Mouse (Mus musculus): ENCODE measurements around the gene Ntn4. TPM values are rescaled to one million over a fixed set of nuclear protein-coding genes. Genes with fewer than 3 reads are reported as not detected.
A peak's percentile ranks its signal among the peaks of the same experiment; 100 is the strongest.

Ntn4 gene
- total RNA-seq, 2 experiments from 2014 or later, result 11.1 to 11.3 TPM

DNA sequence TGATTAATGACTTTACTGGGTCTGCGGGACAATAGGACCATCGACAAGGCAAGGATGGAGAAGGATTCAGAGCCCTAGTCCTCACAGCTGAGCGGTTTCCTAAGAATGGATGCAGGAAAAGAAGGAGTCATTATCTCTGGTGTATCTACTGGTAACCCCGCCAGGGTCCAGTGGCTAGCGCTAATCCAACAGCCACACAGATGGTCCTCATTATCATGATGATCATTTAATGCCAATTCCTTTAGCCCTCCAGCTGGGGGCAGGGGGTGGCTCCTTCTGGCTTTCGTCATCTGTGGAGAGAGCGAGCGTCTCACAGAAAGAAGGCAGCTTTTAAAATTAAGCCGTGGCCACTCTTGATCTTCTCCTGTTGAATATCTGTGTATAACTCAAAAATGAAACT, 4.5 kb upstream of the Ntn4 start:
- no peak for DNase-seq (ENCODE audit: extremely low spot score in 1 of 2, low spot score in 2 of 2)
- intact Hi-C loops (cut with DNase I), result no loop called here

DNA sequence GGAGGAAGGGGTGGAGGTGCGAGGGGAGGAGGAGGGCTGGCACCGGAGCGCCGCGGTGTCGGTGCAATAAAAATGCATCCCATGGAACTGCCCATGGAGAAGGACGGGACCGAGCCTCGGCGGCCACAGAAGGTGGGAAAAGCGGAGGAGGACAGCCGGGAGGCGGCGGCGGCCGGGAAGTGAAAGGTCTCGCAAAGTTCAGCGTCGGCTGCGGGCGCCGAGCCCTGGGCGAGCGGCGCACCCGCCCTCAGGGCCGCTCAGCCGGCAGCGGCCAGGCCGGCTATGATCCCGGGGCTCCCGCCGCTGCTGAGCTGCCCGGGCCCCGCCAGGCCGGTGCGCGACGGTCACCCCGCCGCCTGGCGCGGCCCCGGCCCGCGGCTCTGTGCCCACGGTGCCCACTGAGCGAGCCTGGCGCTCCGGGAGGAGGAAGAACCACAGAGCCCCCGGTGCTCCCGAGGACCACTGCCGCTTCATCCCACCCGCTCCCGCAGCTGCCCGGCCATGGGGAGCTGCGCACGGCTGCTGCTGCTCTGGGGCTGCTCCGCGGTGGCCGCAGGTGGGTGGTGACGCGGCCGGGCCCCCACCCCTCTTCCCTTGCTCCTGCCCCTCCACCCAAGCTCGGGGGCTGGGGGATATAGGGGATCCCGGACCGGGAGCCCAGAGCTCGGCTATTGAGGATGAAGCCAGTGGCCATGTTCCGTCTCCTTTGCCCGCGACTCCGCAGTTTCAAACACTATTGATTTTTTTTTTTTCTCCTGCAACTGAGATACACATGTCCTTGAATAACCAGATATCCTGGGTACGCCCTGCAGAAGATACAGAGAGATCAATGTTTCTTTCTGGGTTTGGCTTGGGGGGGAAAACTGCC, 706 bp downstream of the Ntn4 start:
- peak in 1 of 2 experiments; percentile 43 for DNase-seq (ENCODE audit: extremely low spot score in 1 of 2, low spot score in 2 of 2)
- intact Hi-C loops (cut with DNase I), result no loop called here

DNA sequence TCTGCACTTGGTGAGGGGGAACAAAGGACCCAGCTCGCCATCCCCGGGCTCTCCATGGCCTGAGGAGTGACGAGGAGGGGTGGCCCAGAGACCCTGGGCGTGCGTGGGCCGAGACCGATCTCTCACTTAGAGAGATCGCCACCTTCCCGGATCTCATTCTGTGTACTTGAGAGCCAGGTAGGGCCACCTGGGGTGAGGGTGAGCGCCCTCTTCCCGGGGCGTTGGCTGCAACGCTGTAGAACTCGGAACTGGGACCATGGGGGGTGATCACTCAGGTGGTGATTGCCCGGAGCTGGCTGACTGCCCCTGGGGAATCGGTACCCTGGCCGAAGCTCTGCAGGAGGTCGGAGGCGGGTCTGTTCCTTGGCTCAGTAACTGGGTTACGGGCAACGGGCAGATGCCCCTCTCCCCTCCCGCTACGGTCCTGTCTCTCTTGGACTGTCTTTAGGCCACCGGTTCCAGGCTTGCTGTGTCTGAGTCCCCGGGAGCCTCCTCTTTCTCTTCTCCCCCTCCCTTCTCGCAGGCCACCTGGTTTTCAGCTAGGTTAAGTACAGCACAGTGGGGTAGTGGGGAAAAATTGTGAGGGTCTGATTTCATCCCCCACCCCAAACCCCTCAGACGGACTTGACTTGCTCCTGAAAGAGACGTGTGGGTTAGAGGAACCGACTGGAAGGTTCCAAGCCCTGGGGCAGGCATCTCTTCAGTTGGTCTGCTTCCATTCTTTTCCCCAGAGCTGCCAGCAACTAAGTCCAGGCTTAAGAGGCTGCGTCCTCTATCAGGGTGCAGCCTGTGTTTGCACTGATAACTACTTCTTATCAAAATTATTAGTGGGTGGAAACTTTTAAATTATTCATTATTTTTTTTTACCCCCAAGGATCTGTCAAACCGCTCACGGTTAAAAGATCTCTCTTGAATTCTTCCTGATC, 1.6 kb downstream of the Ntn4 start:
- DNase-seq (ENCODE audit: extremely low spot score in 1 of 2, low spot score in 2 of 2), result peak in 1 of 2 experiments; percentile 44
- intact Hi-C loops (cut with DNase I), result no loop called here

DNA sequence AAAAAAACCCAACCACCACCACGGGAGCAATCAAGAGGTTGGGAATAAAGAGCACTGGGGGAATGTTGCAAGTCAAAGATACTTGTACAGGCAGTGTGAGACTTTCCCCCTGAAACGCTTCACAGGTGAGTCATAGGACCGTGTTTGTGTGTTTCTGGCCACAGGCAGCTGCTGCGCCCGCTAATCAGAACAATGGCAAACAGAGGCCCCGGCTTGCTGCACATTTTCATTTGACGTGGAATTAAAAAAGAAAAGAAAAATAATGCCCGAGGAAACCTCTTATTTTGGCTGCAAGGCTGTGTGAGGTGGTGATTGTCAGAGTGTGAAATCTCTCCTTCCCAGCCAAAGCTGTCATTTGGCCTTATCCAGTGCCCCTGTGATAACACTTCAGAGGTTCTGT, 2.4 kb downstream of the Ntn4 start:
- no peak for DNase-seq (ENCODE audit: extremely low spot score in 1 of 2, low spot score in 2 of 2)
- intact Hi-C loops (cut with DNase I), result no loop called here

DNA sequence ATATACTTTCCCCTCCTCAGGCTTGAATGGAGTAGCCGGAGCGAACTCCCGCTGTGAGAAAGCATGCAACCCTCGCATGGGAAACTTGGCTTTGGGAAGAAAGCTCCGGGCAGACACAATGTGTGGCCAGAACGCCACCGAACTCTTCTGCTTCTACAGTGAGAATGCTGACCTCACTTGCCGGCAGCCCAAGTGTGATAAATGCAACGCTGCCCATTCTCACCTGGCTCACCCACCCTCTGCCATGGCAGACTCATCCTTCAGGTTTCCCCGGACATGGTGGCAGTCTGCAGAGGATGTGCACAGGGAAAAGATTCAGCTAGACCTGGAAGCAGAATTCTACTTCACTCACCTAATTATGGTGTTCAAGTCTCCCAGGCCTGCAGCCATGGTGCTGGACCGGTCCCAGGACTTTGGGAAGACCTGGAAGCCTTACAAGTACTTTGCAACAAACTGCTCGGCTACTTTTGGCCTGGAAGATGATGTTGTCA, 4.0 kb downstream of the Ntn4 start:
- intact Hi-C loops (cut with DNase I), result no loop called here
- DNase-seq (ENCODE audit: extremely low spot score in 1 of 2, low spot score in 2 of 2), result no peak

DNA sequence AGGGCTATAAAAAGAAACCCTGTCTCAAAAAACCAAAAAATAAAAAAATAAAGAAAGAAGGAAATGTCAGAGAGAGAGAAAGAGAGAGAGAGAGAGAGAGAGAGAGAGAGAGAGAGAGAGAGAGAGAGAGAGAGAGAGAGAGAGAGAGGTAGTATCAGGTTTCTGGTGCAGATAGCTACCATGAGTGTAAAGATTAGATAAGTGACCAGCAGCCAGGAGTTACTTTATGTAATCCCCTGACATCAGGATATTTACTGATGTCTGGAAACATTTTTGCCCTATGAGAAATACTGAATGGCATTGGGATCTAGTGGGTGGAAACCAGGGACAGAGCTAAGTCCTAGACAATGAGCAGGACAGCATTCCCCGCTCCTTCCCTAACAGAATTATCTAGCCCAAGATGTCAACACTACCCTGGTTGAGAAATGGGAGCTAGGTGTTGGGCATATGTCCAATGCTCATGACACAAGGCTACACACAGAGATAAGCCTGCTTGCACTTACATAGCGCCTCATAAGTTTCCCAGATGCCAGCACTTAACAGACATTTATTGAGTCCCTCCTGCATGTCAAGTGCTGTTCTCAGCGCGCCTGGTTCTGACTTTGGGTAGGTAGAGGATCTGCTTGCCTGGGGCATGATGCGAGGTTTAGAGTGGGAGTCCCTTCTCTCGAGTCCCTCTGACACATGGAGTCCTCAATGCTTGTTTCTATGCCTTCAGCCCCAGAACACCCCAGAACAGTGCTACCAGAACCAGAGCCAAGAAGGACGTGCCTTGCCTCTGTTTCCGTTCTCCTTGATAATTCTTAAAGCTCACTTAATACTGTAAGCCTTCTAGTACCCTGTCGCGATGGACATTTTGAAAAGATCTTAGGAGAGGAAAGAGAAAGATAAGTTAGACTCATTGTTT, 7.4 kb downstream of the Ntn4 start:
- no peak for DNase-seq (ENCODE audit: extremely low spot score in 1 of 2, low spot score in 2 of 2)
- intact Hi-C loops (cut with DNase I), result no loop called here

DNA sequence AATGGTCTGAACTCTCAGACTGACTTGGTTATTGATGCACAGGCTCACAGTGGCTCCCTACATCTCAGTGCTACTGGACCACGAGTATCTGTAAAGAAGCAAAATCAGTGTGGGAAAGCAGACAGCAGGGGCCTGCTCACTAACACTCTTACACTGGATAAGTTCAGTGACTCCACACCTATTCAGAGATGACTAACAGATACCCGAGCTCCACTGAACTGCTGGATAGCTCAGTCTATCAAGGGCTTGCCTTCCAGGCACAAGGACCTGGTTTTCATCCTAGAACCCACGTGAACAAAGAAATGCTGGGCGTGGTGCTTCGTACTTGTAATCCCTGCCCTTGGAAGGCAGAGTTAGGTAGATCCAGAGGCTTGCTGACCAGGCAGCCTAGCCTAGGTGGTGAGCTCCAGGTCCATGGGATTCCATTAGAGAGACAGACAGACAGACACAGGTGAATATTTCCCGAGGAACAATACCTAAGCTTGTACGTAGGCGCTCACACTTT, 8.2 kb downstream of the Ntn4 start:
- no peak for DNase-seq (ENCODE audit: extremely low spot score in 1 of 2, low spot score in 2 of 2)
- intact Hi-C loops (cut with DNase I), result no loop called here

DNA sequence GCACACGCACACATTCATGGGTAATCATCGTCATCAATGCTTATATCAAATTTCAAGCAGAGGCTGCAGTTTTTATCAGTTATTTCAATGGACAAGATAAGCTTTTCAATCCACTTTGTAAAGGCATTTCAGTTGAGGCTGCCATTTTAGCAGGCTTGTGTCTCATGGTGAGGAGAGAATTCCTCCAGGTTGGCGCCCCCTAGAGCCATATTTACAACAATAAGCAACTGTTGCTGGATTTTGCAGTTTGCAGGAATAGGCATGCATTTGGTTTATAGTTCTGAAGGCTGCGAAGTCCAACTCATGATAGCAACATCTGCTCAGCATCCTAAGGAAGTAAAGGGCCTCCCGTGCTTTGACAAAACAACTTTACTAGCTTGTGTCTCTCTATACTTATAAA, 8.6 kb downstream of the Ntn4 start:
- no peak for DNase-seq (ENCODE audit: extremely low spot score in 1 of 2, low spot score in 2 of 2)

DNA sequence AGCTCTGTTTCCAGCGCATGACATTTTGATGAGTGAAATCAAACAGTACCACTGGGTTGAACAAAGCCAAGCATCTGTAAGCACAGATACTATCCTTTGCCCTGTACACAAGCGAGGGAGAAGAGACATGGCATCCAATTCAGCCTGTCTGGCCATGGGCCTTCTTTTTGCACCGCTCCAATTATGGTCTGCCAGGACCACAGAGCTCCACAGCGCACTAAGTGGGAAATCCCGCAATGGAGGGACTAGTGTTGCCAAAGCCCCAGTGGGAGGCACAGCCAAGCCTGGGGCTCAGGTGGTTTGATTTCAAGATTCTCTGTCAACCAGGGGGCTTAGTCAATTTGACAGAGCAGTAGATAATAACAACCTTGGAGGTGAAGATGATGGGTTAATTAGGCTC, 9.1 kb downstream of the Ntn4 start:
- DNase-seq (ENCODE audit: extremely low spot score in 1 of 2, low spot score in 2 of 2), result no peak
- intact Hi-C loops (cut with DNase I), result no loop called here

More for the DNA sequence above, 8.6 kb downstream of the Ntn4 start:
- intact Hi-C loops (cut with DNase I), result no loop called here

DNA sequence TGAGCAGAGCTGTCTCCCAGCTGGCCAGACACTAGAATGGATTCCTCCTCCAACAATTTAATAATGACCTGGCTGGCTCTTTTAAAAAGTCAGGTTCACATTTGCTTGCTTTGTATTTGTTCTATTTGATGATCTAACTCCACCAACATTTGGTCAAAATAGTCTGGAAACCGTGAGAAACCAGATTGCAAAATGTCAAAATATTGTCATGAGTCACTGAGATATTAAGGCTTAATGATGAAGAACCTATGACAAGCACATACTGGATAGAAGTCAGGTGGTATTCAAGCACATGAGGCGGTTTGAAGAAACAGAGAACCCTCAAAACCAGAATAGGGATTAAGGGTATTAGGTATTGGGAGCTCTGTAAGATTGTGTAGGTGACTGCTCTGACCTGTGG, 12.8 kb downstream of the Ntn4 start:
- intact Hi-C loops (cut with DNase I), result no loop called here
- DNase-seq (ENCODE audit: extremely low spot score in 1 of 2, low spot score in 2 of 2), result no peak

DNA sequence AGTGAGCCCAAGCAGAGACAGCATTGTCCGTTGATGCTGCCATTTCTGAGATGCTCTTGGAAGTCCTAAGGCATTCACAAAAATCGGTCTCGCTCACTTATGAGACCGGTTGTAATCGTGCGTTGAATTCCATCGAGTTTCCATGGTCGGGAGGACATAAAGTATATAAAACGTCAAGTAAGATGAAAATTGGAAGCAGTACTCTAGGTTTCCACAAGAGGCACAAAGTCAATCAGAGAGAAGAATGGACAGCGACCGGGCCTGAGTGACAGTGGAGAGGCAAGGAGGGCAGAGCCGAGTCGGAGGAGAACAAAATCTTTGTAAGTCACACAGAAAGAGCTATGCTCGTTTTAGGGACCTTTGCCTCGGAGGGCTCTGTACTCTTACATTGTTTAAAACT, 14.9 kb downstream of the Ntn4 start:
- intact Hi-C loops (cut with DNase I), result no loop called here

DNA sequence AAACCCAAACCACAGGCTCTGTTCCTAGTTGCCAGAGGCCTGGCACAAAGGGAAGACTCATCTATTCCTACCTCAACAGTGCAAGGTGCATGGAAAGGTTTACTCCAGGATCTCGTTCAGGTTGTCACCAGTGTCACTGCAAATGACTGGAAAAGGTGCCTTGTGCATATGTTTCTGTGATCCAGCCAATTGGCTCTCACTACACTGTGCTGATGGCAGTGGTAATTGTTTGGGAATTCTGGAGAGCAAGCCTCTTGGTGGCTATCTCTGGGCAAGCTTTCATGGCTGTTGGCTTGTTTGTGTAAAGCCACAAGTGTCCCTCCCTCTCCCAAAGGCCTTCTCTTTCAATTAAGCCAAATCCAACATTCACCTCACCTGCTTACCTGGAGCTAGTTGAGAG, 19.3 kb downstream of the Ntn4 start:
- DNase-seq (ENCODE audit: extremely low spot score in 1 of 2, low spot score in 2 of 2), result no peak
- intact Hi-C loops (cut with DNase I), result no loop called here

More for the DNA sequence above, 14.9 kb downstream of the Ntn4 start:
- no peak for DNase-seq (ENCODE audit: extremely low spot score in 1 of 2, low spot score in 2 of 2)

DNA sequence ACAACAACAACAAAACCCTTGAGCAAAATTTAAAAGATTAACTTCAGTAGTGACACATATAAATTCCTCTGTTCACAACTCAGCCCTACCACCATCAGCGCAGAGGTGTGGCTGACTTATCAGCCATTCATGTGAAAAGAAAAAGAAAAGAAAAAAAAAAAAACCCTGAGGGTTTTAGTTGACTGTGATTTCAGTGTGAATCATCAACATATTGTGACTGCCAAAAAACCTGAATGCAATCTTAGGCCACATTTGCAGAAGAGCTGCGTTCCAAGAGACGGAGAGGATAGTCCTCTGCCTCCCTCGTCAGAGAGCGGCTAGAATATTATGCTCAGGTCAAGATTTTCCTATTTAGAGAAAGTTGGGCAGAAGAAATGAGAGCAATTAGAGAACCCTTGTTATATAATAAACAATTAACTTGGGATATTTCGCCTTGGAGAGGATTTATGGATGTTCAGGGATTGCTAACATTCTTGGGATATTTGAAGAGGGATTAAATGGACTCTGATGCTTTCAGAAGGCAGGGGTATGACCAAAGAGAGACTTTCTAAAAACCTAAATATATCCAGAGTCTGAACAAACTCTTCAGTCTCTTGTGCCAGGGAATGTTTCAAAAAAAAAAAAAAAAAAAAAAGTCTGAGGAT, 21.0 kb downstream of the Ntn4 start:
- DNase-seq (ENCODE audit: extremely low spot score in 1 of 2, low spot score in 2 of 2), result no peak
- intact Hi-C loops (cut with DNase I), result no loop called here

DNA sequence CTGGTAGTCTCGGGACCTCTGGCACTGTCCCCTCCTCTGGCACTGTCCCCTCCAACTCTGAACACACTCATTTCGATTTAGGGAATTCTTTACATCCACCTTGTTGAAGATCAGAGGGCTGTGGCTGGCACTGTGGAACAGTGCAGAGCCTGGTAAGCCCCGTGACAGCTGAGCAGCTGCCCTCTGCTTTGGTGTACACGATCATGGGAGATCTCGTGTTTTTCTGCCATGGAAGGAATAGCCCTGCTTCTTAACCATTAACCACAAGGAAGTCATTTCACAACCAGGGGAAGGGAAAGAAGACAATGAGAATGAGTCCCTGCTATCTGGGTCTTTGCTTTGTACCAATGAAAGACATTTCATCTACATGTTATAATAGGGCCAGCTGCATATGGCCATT, 21.5 kb downstream of the Ntn4 start:
- no peak for DNase-seq (ENCODE audit: extremely low spot score in 1 of 2, low spot score in 2 of 2)
- intact Hi-C loops (cut with DNase I), result no loop called here

DNA sequence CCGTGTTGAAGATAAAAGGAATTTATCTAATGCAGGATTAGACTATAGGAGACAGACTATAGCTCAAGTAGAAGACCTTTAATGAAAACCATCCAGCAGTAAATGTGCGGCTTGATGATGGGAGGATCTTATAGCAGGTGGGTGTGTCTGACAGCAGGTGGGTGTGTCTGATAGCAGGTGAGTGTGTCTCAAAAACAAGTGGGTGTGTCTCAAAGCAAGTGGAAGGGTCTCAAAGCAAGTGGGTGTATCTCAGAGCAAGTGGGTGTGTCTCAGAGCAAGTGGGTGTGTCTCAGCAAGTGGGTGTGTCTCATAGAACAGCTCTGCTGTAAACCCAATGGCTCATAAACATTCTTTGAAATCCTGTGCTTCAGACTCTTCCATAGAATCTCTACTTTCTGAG, 25.7 kb downstream of the Ntn4 start:
- intact Hi-C loops (cut with DNase I), result no loop called here

DNA sequence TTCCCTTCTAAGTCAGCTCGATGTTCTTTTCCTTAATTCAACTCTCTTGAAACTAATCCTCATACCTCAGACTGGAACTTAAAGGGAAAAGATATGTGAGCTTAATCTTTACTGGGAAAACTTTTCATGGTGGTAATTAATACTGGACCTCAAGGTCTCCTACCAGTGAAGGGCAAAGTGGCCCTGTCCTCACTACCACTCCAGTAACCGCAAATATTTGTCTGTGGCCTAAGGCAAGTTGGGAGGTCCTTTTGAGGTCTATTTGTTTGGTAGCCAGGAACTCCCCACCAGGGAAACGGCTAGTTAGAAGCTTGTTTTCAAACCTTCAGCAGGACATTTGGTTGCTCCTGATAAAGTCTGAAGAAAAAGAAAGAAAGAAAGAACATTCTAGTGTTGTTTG, 26.5 kb downstream of the Ntn4 start:
- no peak for DNase-seq (ENCODE audit: extremely low spot score in 1 of 2, low spot score in 2 of 2)

More for the DNA sequence above, 25.7 kb downstream of the Ntn4 start:
- DNase-seq (ENCODE audit: extremely low spot score in 1 of 2, low spot score in 2 of 2), result no peak

DNA sequence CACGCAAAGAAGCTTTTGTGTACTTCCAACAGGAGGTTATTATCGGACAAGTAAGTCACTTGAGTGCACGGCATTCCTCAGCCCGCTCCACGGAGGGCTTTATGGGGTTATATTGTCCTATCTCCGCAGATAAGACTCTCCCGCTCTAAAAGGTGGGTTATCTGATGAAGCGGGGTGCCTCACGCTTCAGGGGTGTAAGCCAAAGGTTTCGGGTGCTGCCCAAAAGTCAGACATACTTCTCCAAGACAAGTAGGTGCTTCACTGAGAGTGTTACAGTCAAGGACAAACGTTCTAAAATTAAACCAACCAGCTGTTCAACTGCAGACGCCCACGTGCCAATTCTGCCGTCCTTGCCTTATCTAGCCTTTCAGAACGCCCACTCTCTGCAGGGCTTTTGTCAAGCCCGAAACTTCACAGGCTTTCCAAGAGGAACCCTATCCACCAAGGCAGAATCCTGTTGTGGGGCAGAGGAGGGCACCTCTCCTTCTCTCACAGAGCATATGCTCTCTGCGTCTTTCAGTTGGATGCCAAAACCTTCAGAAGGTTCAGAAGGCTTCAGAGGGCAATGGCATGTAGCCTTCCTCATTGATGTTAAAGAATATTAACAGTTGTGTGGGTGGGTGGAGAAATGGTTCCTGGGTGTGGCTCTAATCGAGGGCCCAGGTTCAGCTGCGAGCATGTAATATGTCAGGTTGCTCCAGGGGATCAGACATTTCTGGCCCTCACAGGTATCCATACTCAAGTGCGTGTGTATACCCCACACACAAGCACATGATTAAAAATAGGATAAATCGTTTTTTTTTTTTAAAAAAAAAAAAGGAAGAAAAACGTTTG, 32.4 kb downstream of the Ntn4 start:
- DNase-seq (ENCODE audit: extremely low spot score in 1 of 2, low spot score in 2 of 2), result no peak
- intact Hi-C loops (cut with DNase I), result no loop called here

More for the DNA sequence above, 26.5 kb downstream of the Ntn4 start:
- intact Hi-C loops (cut with DNase I), result no loop called here
